Mouse (Mus musculus): ENCODE measurements around the gene Atp8b5.

Atp8b5 gene

DNA sequence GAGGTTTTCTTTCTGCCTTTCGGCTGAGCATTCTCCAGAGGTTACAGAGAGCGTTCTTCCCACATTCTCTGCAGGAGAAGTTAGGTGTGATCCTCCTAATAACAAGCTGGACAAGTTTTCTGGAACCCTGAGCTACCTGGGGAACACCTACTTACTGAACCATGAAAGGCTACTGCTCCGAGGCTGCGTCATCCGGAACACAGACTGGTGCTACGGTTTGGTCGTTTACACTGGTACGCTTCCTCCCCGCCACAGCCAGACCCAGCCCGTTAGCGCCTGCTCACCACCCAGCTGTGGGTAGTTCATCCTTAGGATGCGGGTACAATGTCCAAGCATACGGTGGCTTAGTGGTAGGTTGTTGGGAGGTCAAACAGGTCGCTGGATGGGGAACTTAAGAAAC, 55.4 kb downstream of the Atp8b5 start:
- DNase-seq (ENCODE audit: low spot score), result no peak

DNA sequence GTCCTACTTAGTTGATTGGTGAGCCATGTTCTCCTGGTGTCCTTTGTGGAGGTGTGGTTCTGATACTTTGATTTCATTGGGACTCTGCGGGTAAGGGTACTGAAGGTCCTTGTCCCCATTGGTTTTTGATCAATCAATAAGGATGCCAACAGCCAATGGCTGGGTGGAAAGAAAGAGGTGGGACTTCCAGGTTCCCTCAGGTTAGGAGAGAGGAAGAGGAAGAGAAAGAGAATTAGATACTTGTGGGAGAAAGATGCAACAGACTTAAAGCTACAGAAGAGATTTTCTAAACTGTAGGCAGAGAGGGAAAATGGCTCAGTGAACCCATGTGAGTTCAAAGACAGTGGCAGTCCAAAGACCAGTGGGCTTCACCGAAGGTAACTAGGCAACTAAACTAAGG, 60.2 kb downstream of the Atp8b5 start:
- no peak for DNase-seq (ENCODE audit: low spot score)

DNA sequence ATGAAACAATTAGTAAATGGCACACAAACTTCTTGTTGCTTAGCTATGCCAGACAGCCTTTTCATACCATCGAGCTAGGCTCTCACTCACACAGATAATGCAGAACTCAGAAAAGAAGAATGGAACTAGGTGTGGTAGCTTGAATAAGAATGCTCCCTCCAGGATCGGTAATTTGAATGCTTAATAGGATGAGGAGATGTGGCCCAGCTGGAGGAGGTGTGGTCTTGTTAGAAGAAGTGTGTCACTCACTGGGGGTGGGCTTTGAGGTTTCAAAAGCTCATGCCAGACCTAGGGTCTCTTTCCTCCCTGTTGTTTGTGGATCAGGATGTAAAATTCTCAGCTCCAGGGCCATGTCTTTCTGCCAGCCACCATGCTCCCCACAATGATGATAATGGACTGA, 67.8 kb downstream of the Atp8b5 start:
- DNase-seq (ENCODE audit: low spot score), result no peak

DNA sequence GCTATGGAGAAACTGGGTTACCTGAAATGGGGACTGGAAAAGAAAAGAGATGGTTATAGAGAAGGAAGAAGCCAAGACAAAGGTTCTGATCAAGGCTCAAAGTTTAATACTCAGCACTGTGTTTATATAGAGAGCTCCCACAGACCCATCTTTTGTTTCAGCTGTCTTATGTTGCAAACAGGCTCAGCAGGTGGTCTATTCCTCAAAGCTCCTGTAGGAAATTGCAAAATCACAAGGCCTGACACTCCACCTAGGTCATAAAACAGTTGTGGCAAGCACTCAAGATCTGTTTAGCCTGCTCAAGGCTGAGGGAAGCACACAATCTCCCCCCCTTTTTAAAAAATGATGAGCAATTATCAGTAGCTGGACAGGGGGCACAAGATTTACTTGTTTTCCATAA, 69.2 kb downstream of the Atp8b5 start:
- DNase-seq (ENCODE audit: low spot score), result no peak

DNA sequence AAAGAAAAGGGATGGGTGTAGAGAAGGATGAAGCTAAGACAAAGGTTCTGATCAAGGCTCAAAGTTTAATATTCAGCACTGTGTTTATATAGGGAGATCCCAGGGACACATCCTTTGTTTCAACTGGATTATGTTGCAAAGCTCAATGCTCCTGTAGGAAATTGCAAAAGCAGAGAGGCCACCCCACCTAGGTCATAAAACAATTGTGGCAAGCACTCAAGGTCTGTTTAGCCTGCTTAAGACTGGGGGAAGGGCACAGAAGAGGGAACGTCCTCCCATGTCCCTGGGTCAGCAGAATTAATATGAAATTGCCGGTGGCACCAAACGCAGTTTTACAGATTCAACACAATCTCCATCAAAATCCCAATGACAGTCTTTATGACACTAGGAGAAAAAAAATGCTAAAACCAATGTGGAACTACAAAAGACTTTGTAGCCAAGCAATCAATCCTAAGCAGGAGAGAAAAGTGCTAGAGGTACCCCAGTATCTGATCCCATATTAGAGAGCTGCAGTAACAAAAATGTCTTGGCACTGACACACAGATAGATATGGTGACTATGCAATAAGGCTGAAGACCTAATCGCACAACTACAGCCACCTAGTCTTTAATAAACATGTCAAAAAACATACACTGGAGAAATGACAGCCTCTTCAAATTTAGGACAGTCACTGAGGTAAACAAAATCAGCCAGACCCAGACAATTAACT, 73.3 kb downstream of the Atp8b5 start:
- no peak for DNase-seq (ENCODE audit: low spot score)

DNA sequence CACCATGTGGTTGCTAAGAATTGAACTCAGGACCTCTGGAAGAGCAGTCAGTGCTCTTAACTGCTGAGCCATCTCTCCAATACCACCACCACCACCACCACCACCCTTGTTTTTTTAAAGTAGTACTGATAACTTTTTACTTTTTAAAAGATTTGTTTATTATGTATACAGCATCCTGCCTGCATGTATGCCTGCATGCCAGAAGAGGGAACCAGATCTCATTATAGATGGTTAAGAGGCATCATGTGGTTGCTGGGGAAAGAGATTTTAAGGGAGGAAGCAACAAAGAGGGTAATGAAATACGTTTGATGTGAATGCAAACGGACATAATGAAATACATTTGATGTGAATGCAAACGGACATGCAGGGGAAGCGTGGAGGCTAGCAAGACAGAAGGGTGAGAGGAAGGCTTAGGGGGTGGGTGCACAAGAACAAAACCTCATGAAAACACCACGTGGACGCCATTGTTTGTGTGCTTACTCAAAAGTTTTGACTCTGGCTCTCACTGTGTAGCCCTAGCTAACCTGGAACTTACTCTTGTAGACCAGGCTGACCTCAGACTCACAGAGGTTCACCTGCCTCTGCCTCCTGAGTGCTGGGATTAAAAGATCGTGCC, 74.4 kb downstream of the Atp8b5 start:
- no peak for DNase-seq (ENCODE audit: low spot score)

DNA sequence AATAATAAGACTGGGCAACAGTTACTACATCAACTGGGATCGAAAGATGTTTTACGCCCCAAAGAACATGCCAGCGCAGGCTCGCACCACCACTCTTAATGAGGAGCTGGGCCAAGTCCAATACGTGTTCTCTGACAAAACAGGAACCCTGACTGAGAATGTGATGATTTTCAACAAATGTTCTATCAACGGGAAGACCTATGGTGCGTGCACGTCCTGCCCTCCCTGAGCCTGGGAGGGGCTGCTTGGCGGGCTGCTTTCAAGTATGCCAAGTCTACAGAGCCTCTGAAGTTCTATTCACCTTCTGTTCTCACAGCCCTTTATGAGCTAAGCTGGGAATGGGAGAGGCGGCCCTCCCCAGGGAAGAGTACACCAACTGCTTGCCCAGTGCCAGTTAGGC, 75.5 kb downstream of the Atp8b5 start:
- DNase-seq (ENCODE audit: low spot score), result no peak

DNA sequence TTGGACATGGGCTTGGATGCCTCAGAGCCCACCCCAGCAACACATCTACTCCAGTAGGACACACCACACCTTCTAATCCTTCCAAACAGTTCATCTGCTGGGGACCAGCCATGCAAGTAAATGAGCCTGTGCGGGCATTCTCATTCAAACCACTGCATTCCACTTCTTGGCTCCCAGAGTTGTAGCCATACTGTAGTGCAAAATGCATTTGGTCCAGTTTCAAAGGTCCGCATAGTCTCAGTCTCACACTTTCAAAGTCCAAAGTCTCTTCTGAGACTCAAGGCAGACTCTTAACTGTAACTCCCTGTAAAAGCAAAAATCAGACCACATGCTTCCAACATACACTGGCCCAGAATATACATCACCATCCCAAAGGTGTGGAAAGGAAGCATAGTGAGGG, 78.0 kb downstream of the Atp8b5 start:
- no peak for DNase-seq (ENCODE audit: low spot score)

DNA sequence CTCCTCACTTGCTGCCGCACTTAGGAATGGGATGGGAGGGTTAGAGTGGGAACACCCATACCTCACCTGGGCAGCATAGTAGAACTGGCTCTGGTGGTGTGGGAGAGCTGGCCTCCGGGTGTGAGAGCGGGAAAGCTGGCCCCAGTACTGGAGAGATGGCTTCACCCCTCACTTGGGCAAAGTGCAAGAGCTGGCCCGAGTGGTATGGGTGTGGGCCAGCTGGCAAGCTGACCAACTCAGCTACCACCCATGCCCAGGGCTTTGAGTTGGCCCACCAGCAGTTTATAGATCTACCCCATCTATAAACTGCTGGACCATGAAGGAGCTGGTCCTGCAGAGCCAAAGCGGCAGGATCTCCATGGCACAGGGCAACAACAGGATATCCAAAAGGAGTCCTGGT, 82.2 kb downstream of the Atp8b5 start:
- no peak for DNase-seq (ENCODE audit: low spot score)

DNA sequence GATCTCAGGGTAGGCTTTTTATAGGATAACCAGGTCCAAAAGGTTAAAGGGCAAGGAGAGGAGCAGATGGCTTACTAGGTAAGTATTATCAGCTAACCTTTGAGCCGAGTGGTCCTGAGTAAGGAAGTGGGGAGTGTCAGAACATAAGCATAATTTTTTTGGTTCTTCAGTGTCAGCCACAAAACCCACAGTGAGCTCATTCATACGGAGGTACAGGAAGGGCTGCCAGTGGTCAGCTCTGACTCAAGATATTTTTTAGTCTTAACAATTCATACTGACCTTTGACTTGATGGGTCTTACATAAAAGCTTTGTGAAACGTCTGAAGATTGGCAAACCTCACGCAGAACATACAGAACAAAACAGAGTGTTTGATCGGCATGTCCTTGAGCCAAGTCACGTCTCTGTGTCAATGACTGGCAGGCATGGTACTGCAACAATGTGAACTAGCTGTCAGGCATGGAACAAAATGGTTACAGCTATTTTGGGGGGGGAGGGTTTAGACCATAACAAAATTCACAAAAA, 83.1 kb downstream of the Atp8b5 start:
- no peak for DNase-seq (ENCODE audit: low spot score)

DNA sequence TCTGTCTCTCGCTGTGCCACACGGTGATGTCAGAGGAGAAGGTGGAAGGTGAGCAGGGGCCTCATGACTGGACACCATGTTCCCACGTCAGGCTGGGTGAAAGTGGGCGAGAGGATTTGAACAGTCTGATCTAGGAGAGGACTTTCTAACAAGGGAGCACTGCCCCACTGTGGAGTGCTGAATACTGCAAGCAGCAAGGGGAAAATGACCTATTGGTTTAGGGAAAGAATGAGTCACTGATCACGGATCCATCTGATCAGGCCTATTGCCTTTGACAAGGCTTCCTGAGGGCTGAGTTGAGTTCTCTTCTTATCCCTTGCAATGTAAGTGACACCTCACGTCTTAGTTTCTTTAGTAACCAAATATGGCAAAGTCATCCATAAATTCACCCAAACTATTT, 86.7 kb downstream of the Atp8b5 start:
- no peak for DNase-seq (ENCODE audit: low spot score)

DNA sequence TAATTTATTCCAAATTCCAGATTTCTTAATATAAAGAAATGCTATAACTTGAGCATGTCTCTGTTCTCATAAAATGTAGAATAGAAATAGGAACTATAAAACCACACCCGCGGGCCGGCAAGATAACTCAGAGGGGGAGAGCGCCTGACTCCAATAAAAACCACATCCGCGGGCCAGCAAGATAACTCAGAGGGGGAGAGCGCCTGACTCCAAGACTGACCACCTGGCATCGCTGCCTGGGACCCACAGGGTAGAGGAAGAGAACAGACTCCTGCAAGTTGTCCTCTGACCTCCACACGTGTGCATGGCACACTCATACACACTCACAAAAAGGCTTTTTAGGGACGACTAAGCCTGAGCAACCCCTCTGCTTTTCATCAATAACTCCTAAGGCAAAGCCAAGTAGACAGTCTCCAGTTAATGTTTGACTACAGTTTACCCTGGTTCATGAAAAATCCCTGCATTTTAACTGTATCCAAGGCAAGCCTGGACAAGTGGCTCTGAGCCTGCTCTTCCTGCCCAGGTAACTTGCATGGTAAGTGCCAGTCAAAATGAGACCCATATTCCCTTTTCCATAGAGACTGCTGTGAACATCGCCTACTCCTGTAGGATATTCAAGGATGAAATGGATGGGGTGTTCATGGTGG, 98.1 kb downstream of the Atp8b5 start:
- no peak for DNase-seq (ENCODE audit: low spot score)

DNA sequence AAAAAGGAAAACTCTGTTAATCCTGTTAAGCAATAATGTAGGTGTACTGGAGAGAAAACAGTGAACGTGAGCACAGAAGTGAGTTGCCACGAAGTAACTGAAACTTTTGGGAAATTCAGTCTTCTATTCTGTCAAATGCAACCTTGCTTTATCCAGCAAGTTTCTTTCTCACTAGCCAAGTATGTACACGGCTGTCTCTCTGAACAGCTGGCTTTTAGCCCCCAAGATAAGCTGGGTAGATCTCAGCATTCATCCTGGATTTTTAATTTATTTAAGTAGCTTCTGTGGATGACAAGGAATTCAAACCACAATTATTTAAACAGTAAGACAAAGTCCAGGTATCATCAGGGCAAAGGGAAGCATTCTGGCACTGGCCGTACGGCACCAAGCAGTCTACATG, 100.3 kb downstream of the Atp8b5 start:
- no peak for DNase-seq (ENCODE audit: low spot score)

DNA sequence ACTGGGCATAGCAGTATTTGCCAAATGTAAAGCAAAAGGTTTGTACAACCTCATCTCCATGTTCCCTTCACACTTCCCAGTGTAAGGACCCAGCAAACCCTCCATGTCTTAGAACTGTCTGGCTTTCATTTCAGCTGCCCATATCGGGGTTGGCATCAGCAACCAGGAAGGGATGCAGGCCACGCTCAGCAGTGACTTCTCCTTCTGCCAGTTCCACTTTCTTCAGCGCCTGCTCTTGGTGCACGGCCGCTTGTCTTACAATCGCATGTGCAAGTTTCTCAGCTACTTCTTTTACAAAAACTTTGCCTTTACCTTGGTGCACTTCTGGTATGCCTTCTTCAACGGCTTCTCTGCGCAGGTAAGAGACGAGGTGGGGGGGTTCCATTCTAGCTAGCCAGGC, 100.8 kb downstream of the Atp8b5 start:
- no peak for DNase-seq (ENCODE audit: low spot score)

DNA sequence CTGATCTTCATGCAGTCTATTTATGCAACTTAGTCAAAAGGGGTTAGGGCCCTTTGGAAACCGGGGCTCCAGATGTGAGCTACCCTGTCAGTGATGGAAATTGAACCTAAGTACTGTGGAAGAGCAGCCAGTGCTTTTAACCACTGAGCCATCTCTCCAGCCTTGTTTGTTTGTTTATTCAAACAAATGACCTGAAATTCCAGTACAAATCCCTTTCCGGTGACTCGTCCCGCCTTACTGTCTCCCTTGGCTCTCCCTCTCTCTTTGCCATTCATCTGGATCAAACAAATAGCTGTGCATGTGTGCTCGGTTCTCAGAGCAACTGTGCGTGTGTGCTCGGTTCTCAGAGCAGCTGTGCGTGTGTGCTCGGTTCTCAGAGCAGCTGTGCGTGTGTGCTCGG, 104.4 kb downstream of the Atp8b5 start:
- no peak for DNase-seq (ENCODE audit: low spot score)

DNA sequence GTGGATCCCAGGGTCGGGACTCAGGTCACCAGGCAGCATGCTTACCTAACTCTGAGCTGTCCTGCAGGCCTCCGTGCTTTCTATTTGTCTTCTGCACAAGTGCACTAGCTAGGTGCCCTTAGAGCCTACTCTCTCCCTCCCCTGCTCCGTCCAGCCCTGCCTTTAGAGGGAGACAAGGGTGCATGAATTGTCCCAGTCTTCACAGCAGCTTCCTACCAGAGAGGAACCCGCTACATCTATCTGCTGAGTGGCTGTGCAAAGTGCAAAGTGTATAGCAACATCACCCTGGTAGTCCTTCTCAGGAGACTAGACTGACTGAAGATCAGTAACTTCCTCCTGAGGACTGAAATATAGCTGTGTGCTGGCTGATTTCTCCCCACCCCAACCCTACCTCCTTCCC, 105.2 kb downstream of the Atp8b5 start:
- DNase-seq (ENCODE audit: low spot score), result no peak

DNA sequence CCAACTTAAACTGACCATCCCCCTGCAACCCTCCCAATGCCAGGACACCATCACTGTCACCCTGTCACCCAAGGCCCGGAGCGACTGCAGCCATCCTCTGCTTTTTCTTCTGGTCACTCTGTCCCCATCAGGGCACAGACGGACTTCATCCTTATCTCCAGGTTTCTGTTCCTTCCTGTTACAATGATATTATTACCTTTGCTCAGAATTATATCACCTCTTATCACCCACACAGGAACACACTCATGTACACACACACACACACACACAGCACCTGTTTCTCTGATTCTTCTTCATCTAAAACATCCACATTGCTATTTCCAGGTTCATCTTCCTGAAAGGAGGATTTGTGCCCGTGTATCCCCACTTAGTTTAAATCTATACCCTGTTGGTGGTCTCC, 107.3 kb downstream of the Atp8b5 start:
- DNase-seq (ENCODE audit: low spot score), result no peak

DNA sequence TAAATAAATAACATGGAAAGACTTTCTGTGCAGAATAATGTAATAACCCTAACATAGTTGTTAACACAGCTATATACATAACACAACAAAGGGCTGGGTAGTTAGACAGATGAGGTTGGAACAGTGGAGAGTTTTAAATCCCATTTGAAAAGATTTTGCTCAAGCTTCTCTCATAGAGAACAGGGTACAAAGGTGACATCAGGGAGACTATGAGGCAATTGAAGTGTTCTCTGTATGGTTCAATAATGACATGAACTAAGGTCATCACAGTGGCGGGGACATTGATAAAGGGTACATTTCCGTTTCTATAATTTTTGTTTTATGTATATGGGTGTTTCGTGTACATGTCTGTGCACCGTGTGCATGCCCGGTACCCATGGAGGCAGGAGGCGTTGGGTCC, 112.6 kb downstream of the Atp8b5 start:
- no peak for DNase-seq (ENCODE audit: low spot score)

DNA sequence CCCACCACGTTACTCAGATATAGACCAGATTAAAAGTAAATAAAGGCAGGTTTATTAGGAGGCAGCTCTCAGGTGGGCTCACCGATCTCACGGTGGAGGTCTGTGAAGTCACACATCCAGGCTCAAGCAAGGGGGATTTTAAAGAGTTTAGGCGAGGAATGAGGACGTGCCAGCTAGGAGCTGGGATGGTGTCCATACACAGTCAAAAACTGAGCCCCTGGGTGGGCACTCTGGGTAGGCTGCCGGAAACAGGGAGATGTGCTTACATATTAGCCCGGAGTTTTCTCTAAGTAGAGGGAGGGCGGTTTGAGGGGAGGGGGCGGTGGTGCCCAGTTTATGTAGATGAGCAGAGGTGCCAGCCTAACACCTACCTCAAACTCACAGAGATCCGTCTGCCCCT, 114.0 kb downstream of the Atp8b5 start:
- DNase-seq (ENCODE audit: low spot score), result no peak

DNA sequence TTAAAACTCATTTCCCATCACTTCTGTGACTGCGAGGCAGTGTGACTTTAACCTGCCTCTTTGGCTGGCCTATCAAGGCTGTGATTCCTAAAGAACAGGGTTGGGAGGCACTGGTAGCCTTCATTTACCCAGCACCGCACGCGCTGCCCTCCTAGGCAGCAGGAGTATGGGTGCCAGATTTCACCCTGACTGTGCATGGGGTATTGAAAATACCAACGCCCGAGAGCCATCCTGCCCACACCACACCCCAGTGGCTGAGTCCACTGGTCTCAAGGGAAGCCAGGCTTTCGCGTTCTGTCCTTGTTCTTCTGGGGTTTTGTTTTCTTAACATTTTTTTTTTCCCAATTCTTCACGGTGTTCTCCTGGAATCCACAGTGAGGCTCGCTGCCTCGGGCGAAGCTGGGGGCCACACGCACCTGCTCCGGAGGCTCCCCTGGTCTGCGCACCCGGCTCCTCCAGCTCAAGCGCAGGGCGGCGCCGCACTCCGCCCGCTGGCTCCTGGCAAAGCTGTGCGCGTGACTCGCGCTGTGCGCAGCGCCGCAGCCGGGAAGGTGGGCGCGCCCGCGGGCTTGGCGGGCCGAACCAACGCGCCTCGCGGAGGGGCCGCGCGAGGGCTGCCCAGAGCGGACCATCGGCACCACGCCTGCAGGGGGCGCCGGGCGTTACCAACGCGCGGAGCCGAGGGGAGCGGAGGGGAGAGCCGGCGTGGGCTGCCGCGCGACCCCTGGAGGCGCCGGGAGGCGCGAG, 114.6 kb downstream of the Atp8b5 start, which contains the start of gene Rusc2:
Rusc2 (plus strand) TSS at position 572 of the 747 bp plus-strand sequence.
- no peak for DNase-seq (ENCODE audit: low spot score)

DNA sequence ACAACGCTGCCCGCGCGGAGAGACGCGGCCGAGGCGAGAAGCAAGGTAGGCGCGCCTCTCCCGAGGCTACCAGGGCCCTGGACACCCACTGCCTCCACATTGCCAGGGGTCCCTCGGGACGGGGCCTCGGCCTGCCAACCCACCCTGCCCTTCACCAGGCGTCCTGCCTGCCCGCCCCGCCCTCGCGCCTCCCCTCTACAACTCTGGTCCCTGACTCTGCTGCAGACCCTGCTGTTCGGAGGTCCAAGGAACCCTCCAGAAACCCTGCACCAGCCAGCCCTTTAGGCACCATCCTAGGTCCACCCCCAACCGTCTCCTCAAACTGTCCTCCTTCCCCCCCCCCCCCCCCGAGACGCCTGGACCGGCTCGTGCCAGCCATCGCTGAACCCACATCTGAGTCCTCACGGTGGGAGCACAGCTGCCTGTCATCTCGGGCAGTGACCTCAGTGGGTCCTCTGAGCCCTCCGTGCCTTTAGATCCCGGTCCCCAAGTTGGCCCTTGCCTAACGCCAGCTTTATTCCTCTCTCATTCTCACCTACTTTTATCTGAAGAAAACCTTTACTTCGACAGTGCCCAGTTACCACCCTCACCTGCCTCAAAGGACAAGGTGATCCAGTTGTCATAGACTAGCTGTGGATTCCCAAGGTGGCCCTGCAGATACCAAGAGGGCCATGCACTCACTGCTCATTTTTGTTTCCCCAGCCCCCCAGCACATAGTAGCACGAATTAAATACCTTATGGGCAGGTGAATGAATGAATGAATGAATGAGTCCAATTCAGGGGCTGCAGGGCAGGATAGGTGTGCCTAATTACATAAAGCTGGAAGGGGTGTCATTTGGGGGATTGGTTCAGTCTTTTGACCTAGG, 115.4 kb downstream of the Atp8b5 start:
- no peak for DNase-seq (ENCODE audit: low spot score)
